Mouse (Mus musculus) liver, embryonic 13.5 days (tissue): ENCODE data around the gene Serpinb6c. TPM values are rescaled to one million over a fixed set of nuclear protein-coding genes. Genes with fewer than 3 reads are reported as not detected.

Experiments used
- ATAC-seq: fragments of 200-750 bp; cut with Nextera tagmentation; 2 replicates; pipeline ENCODE4 v1.8.0; 2017; ENCODE audit warnings: low read depth, mild to moderate bottlenecking, moderate number of reproducible peaks, moderate library complexity
- DNase-seq: peaks from one replicate; pipeline ENCODE4 v3.0.0; 2022
- H3K27ac ChIP-seq: fragments of 300-500 bp; sonication (generic); 2 replicates; pipeline ENCODE4 v1.5.1; 2015; ENCODE audit warnings: moderate library complexity, mild to moderate bottlenecking, inconsistent platforms
- H3K27me3 ChIP-seq: fragments of 300-500 bp; sonication (generic); 2 replicates; pipeline ENCODE4 v1.6.1; 2015; ENCODE audit warnings: mild to moderate bottlenecking, inconsistent platforms
- H3K36me3 ChIP-seq: fragments of 300-500 bp; sonication (generic); 2 replicates; pipeline ENCODE4 v1.6.1; 2015; ENCODE audit warnings: mild to moderate bottlenecking, inconsistent platforms
- H3K4me1 ChIP-seq: fragments of 300-500 bp; sonication (generic); replicated peaks from 2 replicates; pipeline ENCODE4 v1.6.1; 2015; ENCODE audit warnings: inconsistent platforms
- H3K4me2 ChIP-seq: fragments of 300-500 bp; sonication (generic); 2 replicates; pipeline ENCODE4 v1.6.1; 2015; ENCODE audit warnings: inconsistent platforms, mild to moderate bottlenecking, moderate library complexity
- H3K4me3 ChIP-seq: fragments of 300-500 bp; sonication (generic); replicated peaks from 2 replicates; pipeline ENCODE4 v1.5.1; 2015; ENCODE audit warnings: mild to moderate bottlenecking, inconsistent platforms
- H3K9ac ChIP-seq: fragments of 300-500 bp; sonication (generic); 2 replicates; pipeline ENCODE4 v1.6.1; 2015; ENCODE audit warnings: mild to moderate bottlenecking, inconsistent platforms
- H3K9me3 ChIP-seq: fragments of 300-500 bp; sonication (generic); replicated peaks from 2 replicates; pipeline ENCODE4 v1.6.1; 2016; ENCODE audit warnings: inconsistent platforms
- WGBS: fragments of 180-500 bp; shearing (Covaris S2); methylation state at CpG from one replicate; pipeline ENCODE4 v1.1.7; 2015; ENCODE audit not compliant: insufficient replicate concordance; 5-methylcytosine and 5-hydroxymethylcytosine counted together
- polyA plus RNA-seq: library from polyadenylated mRNA; unstranded; fragments of >200 nt; fragmentation: Nextera tagmentation; extraction: Ambion mirVana; gene quantifications from 2 replicates; pipeline ENCODE4 v1.2.1, GENCODE M21; 2015

Serpinb6c gene
- polyA plus RNA-seq, 1 experiment from 2014 or later: not detected

GRCm38 (mm10) chr13:33930281-33930680, 24.8 kb upstream of the Serpinb6c start:
- no peaks in the 10 kb centered on the region for H3K36me3 ChIP-seq
- no peak overlapping the region for H3K4me2 ChIP-seq
- no peaks in the 10 kb centered on the region for H3K27me3 ChIP-seq
- WGBS: 59% methylated on average over 2 of the region's 2 CpGs
- H3K27ac ChIP-seq: no peak overlapping the region
- H3K9ac ChIP-seq: no peak overlapping the region
- DNase-seq: no peak
- no peaks in the 10 kb centered on the region for H3K9me3 ChIP-seq
- ATAC-seq: no peak
- H3K4me3 ChIP-seq: no peak overlapping the region
- H3K4me1 ChIP-seq: peaks cover under 1% of the 10 kb centered on the region; the same call in 1 of the 2 replicates

GRCm38 (mm10) chr13:33921699-33922098, 16.2 kb upstream of the Serpinb6c start:
- Histone ChIP-seq H3K27me3 (no peaks in the 10 kb centered on the region), H3K4me3 (no peak overlapping the region), H3K36me3 (0 out of 2 replicates have a peak, but pooled peaks cover 8% of the 10 kb centered on the region), H3K9ac (no peak overlapping the region), H3K27ac (no peak overlapping the region), H3K9me3 (no peaks in the 10 kb centered on the region), H3K4me1 (no peaks in the 10 kb centered on the region), H3K4me2 (no peak overlapping the region)
- no peak for DNase-seq
- no peak for ATAC-seq
- 75% methylated on average over 5 of the region's 5 CpGs for WGBS

GRCm38 (mm10) chr13:33921041-33921440, 15.5 kb upstream of the Serpinb6c start:
- no peak overlapping the region for H3K4me3 ChIP-seq
- WGBS: 73% methylated on average over 6 of the region's 6 CpGs
- no peak for ATAC-seq

GRCm38 (mm10) chr13:33906821-33907220, 1.3 kb upstream of the Serpinb6c start:
- Histone ChIP-seq H3K27me3 (no peaks in the 10 kb centered on the region), H3K9me3 (no peaks in the 10 kb centered on the region), H3K9ac (no peak overlapping the region), H3K36me3 (no peaks in the 10 kb centered on the region), H3K4me2 (no peak overlapping the region), H3K27ac (no peak overlapping the region), H3K4me1 (no peaks in the 10 kb centered on the region), H3K4me3 (no peak overlapping the region)
- ATAC-seq (no peak), DNase-seq (no peak)
- 54% methylated on average over 3 of the region's 3 CpGs for WGBS

More at GRCm38 (mm10) chr13:33921041-33921440, 15.5 kb upstream of the Serpinb6c start:
- Histone ChIP-seq H3K4me2 (no peak overlapping the region), H3K9me3 (no peaks in the 10 kb centered on the region), H3K27me3 (no peaks in the 10 kb centered on the region), H3K27ac (no peak overlapping the region), H3K4me1 (no peaks in the 10 kb centered on the region), H3K9ac (no peak overlapping the region), H3K36me3 (0 out of 2 replicates have a peak, but pooled peaks cover 8% of the 10 kb centered on the region)
- DNase-seq: no peak

GRCm38 (mm10) chr13:33903290-33903689, 2.2 kb downstream of the Serpinb6c start:
- DNase-seq: no peak
- H3K9me3 ChIP-seq: no peaks in the 10 kb centered on the region
- H3K27me3 ChIP-seq: no peaks in the 10 kb centered on the region
- no peak for ATAC-seq
- no peaks in the 10 kb centered on the region for H3K4me1 ChIP-seq
- no peaks in the 10 kb centered on the region for H3K36me3 ChIP-seq
- no peak overlapping the region for H3K9ac ChIP-seq
- H3K4me3 ChIP-seq: no peak overlapping the region
- H3K27ac ChIP-seq: no peak overlapping the region
- 56% methylated on average over 2 of the region's 2 CpGs for WGBS
- H3K4me2 ChIP-seq: no peak overlapping the region

GRCm38 (mm10) chr13:33894207-33894606, 11.3 kb downstream of the Serpinb6c start:
- no peaks in the 10 kb centered on the region for H3K27me3 ChIP-seq
- no peaks in the 10 kb centered on the region for H3K36me3 ChIP-seq
- WGBS: 42% methylated on average over 2 of the region's 2 CpGs
- H3K4me2 ChIP-seq: no peak overlapping the region
- H3K27ac ChIP-seq: no peak overlapping the region
- ATAC-seq: no peak
- H3K4me3 ChIP-seq: no peak overlapping the region
- no peak for DNase-seq
- H3K9me3 ChIP-seq: no peaks in the 10 kb centered on the region
- no peaks in the 10 kb centered on the region for H3K4me1 ChIP-seq
- no peak overlapping the region for H3K9ac ChIP-seq

GRCm38 (mm10) chr13:33843308-33843707, 62.2 kb downstream of the Serpinb6c start, which contains the start of gene Serpinb6e:
Serpinb6e (minus strand) TSS chr13:33843408.
- no peak within 1 kb of the TSS for H3K9ac ChIP-seq
- no peaks in the 10 kb centered on the region for H3K36me3 ChIP-seq
- no peak within 1 kb of the TSS for H3K27ac ChIP-seq
- ATAC-seq: no peak
- H3K9me3 ChIP-seq: no peaks in the 10 kb centered on the region
- H3K4me2 ChIP-seq: no peak within 1 kb of the TSS
- no peaks in the 10 kb centered on the region for H3K4me1 ChIP-seq
- no peak within 1 kb of the TSS for H3K4me3 ChIP-seq
- no peaks in the 10 kb centered on the region for H3K27me3 ChIP-seq
- no peak for DNase-seq
- 19% methylated on average over 1 of the region's 1 CpGs for WGBS

GRCm38 (mm10) chr13:33830751-33831150, 74.8 kb downstream of the Serpinb6c start:
- Histone ChIP-seq H3K4me1 (no peaks in the 10 kb centered on the region), H3K4me3 (no peak overlapping the region), H3K27me3 (no peaks in the 10 kb centered on the region), H3K4me2 (no peak overlapping the region), H3K27ac (no peak overlapping the region), H3K9me3 (no peaks in the 10 kb centered on the region), H3K36me3 (no peaks in the 10 kb centered on the region), H3K9ac (no peak overlapping the region)
- DNase-seq (no peak), ATAC-seq (no peak)
- WGBS: 51% methylated on average over 2 of the region's 2 CpGs

Other genes with a start within 250 kb of the Serpinb6c start
- gene Serpinb6d, start 244.3 kb downstream of the Serpinb6c start, polyA plus RNA-seq: not detected in 2 replicates
- not detected in 2 replicates for gene Serpinb6e, start 62.3 kb downstream of the Serpinb6c start, polyA plus RNA-seq
- gene Nqo2, start 59.0 kb upstream of the Serpinb6c start, polyA plus RNA-seq: 23.7 and 28.4 TPM in 2 replicates
- 11.6 and 12.5 TPM in 2 replicates for gene Ripk1, start 96.7 kb upstream of the Serpinb6c start, polyA plus RNA-seq
- gene Serpinb6a, start 97.1 kb upstream of the Serpinb6c start, polyA plus RNA-seq: 14.2 and 14.3 TPM in 2 replicates
- gene Bphl, start 131.9 kb upstream of the Serpinb6c start, polyA plus RNA-seq: 32.3 and 37.9 TPM in 2 replicates
- 67.7 and 68.7 TPM in 2 replicates for gene Tubb2a, start 172.3 kb upstream of the Serpinb6c start, polyA plus RNA-seq
- gene Tubb2b, start 224.8 kb upstream of the Serpinb6c start, polyA plus RNA-seq: 1.3 and 1.5 TPM in 2 replicates